Mouse (Mus musculus): ENCODE data around the gene Baz2b.

GRCm38 (mm10) chr2:59951127-59951526 lies 258.5 kb downstream of the Baz2b start:
- TF ChIP-seq POLR2A (IDR thresholded peaks at IDR 0.05; ENCODE audit: insufficient read depth, low read depth, low read length) (no peak), CTCF (IDR thresholded peaks at IDR 0.05; ENCODE audit: insufficient read depth, low read depth, low read length) (no peak)
